11 mouse cellular contexts compared by ENCODE assay signal in genomic region chr4:106185745-106186501, GRCm38 (mm10).
DNase-seq lines count a peak whose midpoint lies in the region; ATAC-seq lines count a peak whose summit lies in the region.
"Had no signal": no experiment of that assay in that cellular context is flagged by ENCODE, and none has a peak within 500 bp of the region (broad histone marks: within the 10 kb centered on the region; RNA-seq: fewer than 3 reads in every experiment).

No protein-coding gene starts in this region.

- no peak overlapping the region for H3K4me3 ChIP-seq in heart, embryonic 11.5 days (ENCODE audit: low read depth, low read length)
- H3K4me3 ChIP-seq: hindbrain, embryonic 15.5 days had no signal

- no peaks in the 10 kb centered on the region for H3K27me3 ChIP-seq in heart, embryonic 11.5 days (ENCODE audit: control insufficient read depth, insufficient read depth, low read length)
- H3K27me3 ChIP-seq: hindbrain, embryonic 15.5 days had no signal

- no peak overlapping the region for H3K27ac ChIP-seq in heart, embryonic 11.5 days (ENCODE audit: low read depth, low read length)
- H3K27ac ChIP-seq: hindbrain, embryonic 15.5 days had no signal

- H3K36me3 ChIP-seq in heart, embryonic 11.5 days (ENCODE audit: control insufficient read depth, insufficient read depth, low read length): no peaks in the 10 kb centered on the region
- H3K36me3 ChIP-seq: hindbrain, embryonic 15.5 days had no signal

- intact Hi-C loops in heart, postnatal 14 days (cut with DNase I): no loop called here

- ATAC-seq in heart, embryonic 11.5 days (replicated peaks; ENCODE audit: insufficient number of reproducible peaks, low FRiP score, low TSS enrichment): no peak
- ATAC-seq in granulocyte monocyte progenitor cell, adult 5-6 weeks (replicated peaks; ENCODE audit: poor library complexity, severe bottlenecking): no peak

- H3K4me2 ChIP-seq in heart, embryonic 11.5 days: no peak overlapping the region
- H3K4me2 ChIP-seq: hindbrain, embryonic 15.5 days had no signal

- H3K9ac ChIP-seq in heart, embryonic 11.5 days (ENCODE audit: low read depth, low read length): no peak overlapping the region
- H3K9ac ChIP-seq: hindbrain, embryonic 15.5 days had no signal

- DNase-seq in heart, adult 8-10 months (ENCODE audit: low spot score): peak; percentile 76
- peak; percentile 62 for DNase-seq in adrenal gland, postnatal 14 days
- DNase-seq in gastrocnemius, adult 18-20 months (ENCODE audit: low spot score): peak; percentile 96
- peak; percentile 48 to 70 for DNase-seq in heart, postnatal 14 days
- no peak for DNase-seq in kidney, postnatal 14 days
- DNase-seq in layer of hippocampus, adult 11-12 months (ENCODE audit: low spot score): no peak
- DNase-seq: kidney, adult 9 months; right cerebral cortex, postnatal 14 days had no signal

- no peaks in the 10 kb centered on the region for H3K4me1 ChIP-seq in heart, embryonic 11.5 days (ENCODE audit: control insufficient read depth, insufficient read depth, low read length)
- H3K4me1 ChIP-seq: hindbrain, embryonic 15.5 days had no signal

- H3K9me3 ChIP-seq in heart, embryonic 11.5 days (replicated peaks; ENCODE audit: control insufficient read depth, low read length): no peaks in the 10 kb centered on the region
- H3K9me3 ChIP-seq: hindbrain, embryonic 15.5 days had no signal

- WGBS in heart, embryonic 11.5 days (ENCODE audit: insufficient replicate concordance): 80% methylated on average over 13 of the region's 13 CpGs

Comparison
In these comparisons a context has a peak if more than half of its experiments do, and no peak if none do; other contexts are left out.
1. DNase-seq: peak in heart, adult 8-10 months (single experiment), adrenal gland, postnatal 14 days (single experiment), gastrocnemius, adult 18-20 months (single experiment) and heart, postnatal 14 days (2 of 2); none in kidney, postnatal 14 days (single experiment) and layer of hippocampus, adult 11-12 months (single experiment).